Mouse (Mus musculus): ENCODE measurements around the gene Cfd.

The Cfd gene

DNA sequence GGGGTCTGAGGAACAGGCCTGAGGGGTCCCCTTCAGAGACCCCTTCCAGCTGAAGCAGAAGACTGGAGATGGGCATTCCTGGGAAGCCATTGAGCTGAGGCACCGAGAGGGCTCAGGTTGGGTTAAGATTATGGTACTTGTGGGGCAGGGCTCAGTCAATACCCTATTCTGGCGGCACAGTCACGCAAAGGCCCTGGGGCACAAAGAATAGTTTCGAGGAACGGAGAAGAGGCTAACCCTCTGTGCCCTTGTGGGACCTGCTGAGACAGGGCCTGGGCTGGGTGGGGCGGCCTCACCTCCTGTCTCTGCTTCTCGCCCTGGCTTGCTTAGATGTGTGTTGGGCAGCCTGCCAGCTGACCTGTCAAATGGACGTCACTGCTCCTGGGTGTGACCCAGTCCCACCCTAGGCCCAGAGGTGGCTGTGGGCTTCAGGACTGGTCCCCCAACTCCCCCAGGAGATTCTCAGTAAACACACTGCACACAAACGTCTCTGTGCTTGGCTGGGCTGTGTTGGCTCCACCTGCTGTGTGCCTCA is 42.6 kb downstream of the Cfd start:
- no peak for DNase-seq (ENCODE audit: extremely low read depth, low read depth)

- no peak for DNase-seq (ENCODE audit: extremely low read depth, low read depth)
Observed at GRCm38 (mm10) chr10:79933861-79934260, 43.2 kb downstream of the Cfd start.

DNA sequence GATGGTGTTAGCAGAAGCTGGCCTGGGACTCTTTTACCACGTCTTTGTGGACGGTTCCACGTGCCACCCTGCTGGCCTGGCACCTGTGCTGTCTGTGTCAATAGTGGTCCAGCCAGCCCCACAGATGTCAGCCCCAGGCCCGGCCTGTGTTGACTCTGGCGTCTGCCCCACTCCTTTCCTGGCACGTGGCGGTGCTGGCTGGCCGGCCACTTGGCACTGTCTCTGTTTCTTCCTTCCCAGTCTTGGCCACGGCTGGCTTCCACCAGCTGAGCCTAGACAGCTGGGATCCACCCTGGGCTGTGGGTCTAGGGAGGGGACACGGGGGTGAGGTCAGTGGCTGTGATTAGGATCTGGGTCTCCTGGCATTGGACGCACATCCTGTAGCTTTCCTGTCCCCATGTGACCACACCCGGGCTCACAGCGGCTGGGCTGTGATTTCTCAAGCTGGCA is 43.6 kb downstream of the Cfd start:
- DNase-seq (ENCODE audit: extremely low read depth, low read depth) = no peak

GRCm38 (mm10) chr10:79934794-79935569 is 44.3 kb downstream of the Cfd start:
- DNase-seq (ENCODE audit: extremely low read depth, low read depth) = no peak

DNA sequence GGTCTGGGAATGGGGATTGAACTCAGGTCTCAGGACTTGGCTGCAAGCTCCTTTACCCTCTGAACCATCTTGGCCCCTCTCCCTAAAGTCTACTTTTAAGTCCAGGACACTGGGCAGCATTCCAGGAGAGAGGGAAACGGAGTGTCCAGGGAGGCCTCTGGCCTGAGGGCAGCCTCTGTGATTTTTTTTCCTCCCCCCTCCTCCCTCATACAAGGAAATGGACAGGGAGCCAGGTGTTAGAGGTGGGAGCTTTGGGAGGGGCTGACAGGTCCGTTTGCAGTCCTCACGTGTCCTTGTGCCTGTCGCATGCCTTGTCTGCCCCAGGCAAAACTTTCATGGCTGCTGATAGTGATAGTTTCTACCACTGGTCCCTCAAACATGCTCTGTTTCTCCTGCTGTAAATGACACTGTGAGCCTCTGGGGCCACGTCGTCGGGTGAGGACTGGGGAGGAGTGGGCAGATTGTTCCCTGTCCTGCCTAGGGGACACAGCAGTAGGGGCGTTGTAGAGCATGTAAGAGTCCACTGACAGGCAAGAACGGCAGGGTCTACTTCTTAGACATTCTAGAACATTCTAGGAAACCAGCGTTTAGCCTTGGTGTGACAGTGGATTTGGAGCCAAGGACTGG is 45.7 kb downstream of the Cfd start:
- DNase-seq (ENCODE audit: extremely low read depth, low read depth) = no peak

DNA sequence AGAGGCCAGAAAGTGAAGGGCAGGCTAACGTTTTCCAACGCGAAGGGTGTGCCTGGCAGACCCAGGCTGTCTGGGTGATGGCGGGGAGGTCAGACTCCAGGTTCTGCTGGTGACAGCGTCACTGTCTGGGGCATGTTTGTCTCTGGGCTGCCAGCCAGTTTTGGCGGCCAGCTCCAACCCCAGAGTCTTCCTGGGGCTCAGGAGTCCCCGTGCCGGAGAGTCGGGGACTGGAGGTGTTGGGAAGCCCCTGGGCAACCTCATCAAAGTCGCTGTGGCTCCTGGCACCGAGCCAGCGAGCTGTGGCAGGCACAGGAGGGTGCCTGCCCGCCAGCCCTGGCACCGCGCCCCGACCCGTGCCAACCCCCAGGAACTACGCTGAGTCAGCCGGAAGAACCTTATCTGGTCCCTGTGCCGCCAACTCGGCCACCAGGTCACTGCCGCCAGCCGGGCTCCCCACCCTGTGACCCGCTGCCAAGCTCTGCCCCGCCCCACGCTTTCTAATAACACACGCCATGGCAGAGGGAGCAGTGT is 46.3 kb downstream of the Cfd start:
- no peak for DNase-seq (ENCODE audit: extremely low read depth, low read depth)

DNA sequence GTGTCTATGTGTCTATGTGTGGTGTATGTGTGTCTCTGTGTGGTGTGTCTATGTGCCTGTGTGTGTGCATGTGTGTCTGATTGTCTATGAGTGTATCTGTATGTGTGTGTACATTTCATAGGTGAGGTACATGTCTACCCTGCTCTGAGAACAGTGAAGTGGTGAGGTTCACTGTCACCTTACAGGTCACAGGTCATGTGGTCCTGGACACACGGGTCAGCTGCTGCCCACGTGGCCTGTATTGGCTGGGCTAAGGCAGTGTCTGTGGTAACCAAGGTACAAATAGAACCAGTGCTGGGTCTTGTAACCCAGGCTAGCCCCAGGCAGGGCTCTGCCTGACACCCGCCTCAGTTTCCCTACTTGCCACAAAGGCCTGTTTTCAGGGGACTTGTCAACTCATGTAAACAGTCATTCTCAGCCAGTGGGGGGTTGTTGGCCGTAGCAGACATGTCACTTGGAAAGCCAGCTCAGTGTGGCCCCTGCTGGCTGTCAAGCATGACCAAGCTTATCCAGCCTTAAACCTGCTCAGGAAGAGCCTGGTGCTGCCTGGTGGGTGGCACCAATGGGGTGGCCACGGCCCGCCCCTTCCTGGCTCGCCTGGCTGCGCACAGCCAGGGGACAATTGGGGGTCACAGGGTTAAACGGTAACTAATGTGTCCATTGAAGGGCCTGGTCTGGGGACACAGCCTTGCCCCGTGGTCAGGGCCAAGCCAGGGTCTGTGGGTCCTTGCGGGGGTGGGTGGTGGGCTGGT is 47.3 kb downstream of the Cfd start:
- DNase-seq (ENCODE audit: extremely low read depth, low read depth) = no peak

DNA sequence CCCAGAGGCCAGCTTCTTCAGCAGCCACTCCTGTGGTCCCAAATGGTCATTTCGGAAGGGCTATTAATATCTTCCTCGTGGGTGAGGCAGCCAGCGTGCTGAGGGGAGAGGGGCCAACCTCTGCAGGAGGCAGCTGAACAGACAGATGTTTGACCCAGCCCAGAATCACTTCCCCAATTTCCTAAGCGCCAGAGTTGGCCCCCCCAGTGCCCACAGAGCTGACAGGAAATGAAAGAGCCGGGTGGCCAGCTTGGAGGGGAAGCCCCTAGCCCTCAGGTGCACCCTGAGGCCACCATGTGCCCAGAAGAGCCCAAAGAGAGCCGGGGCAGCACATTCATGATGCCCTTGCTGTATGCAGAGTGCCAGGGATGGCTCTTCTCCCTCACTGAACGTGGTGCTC is 50.1 kb downstream of the Cfd start:
- no peak for DNase-seq (ENCODE audit: extremely low read depth, low read depth)

Measured in MEL-GATA-1-ER (cell line).